Mouse (Mus musculus): ENCODE results near the gene Slc9a6.
A peak's percentile ranks its signal among the peaks of the same experiment; 100 is the strongest.

Slc9a6 gene

DNA sequence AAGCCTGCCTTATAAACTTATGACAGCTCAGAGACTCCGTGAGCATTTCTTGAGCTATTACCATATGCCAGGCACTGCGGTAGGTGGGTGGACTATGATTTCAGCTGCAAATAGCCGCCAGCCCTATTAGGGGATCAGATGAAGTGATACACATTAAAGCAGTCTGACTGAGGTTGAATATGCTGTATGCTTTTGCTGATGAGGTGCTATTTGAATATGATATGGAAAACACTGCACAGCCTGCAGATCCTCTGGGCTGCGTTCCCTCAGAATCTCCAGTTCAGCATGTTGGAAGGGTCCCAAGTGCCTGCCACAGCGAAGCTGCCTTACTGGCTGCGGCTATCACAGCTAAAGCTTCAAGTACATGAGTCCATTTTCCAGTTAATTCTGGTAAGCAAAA is 57.7 kb downstream of the Slc9a6 start:
- DNase-seq = peak; percentile 31

DNA sequence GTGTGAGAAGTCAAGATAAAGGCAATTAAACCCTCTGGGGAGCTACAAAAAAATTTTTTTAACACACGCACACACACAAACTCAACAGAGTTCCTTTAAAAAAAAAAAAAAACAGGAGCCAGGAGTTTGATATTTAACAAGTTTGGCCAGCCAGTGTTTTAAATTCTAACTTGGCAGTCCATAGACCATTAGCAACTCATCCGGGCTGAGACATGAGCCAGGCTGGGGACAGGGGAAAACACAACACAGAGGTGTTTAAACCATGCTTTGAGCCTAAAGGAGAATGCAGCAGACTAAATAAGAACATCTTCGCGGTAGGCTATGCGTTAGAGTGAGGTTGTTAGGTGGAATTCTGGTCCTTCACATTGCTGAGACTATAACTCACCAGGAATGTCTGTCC is 58.5 kb downstream of the Slc9a6 start:
- no peak for DNase-seq

DNA sequence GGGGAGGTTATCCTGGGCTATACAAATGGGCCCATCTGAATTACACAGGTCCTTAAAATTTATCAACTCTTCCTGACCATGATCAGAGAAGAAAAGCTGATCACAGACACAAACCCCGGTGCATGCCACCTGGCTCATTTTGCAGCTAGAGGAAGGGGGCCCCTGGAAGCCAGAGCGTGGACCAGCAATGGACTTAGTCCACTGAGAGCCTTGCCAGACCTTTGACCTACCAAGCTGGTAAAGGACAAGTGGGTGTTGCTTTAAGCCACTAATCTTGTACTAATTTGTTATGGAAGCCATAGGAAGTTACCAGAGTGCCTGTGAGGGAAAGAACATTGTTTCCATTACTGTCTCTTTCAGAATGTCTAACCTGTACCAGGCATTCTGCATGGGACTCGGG is 58.9 kb downstream of the Slc9a6 start:
- no peak for DNase-seq

DNA sequence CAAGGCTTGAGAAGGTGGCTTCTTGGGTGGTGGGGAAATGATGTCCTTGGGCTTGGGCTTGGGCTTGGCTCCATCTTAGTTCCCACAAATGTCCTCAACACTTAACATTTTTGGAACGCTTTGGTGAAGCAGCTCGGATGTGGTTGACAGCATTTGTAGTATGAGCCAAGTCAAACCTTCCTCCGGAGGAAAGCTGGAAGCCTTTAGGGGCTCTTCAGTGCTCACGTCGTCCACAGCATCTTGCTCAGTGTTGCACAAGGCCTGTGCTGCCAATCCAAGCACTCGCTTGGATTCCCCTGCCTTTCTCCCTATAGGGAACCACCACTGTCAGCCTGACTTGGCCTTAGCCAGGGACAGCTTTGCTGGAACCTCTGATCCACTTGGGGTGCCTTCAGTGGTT is 66.0 kb downstream of the Slc9a6 start:
- no peak for DNase-seq

DNA sequence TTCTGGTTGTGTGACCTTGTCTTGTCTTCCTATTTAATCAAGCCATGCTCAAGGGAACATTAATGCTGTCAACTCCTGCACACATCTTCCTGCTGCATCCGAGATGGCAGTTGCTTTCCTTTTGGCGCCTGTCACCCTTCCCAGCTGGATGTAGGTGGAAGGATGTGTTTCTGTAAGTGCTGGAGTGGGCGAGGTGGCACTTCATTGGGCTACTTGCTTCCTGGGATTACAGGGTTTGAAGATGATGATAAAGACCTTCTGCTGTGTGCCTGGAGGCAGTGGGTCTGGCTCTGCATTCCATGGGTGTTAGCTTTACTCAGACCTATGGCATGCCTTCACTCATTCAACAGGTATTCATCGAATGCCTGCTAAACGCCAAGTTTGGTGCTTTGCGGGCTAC is 68.2 kb downstream of the Slc9a6 start:
- no peak for DNase-seq

DNA sequence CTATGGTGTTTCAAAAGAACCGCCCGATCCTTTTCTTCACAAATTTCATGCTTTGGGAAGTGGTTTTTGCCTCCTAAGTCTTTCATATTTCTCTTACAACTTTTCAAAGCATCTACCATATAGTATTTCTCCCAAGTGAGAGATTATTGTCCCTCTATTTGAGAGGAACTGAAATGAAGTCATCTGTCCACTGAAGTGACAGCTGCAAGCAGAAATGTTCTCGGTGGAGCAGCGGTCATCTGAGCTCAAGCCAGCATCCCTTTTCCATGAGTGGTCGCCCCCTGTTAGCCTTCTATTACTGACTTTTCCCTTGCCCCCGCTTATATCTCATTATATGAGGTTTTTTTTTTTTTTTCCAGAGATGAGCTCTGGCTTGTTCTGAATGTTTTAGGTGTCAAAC is 69.5 kb downstream of the Slc9a6 start:
- DNase-seq = no peak

DNA sequence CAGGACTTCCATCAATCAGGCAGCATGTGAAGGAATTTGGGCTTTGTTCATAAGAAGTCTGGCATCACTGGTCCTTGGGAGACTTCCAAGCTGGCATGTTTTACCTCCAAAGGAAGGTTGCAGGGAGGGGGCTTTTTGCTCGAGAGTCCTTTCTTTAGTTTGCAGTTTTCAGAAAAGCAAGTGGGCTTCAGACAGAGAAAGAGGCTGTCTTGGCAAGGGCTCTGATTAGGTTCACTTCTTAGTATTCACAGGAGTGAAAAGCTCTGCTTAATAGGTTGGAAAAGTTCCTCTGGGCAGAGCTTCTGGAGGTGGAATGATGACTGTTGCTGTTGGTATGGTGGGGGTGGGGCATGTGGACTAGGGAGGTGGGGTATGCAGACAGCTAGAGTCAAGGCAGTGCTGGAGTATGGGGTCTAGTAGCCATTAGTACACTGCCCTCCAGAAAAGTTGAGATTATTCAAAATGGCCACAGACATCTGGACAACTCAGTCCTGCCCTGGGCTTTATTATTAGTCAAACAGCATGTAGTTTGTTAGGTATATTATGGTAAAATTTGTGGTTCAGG is 72.7 kb downstream of the Slc9a6 start:
- no peak for DNase-seq

DNA sequence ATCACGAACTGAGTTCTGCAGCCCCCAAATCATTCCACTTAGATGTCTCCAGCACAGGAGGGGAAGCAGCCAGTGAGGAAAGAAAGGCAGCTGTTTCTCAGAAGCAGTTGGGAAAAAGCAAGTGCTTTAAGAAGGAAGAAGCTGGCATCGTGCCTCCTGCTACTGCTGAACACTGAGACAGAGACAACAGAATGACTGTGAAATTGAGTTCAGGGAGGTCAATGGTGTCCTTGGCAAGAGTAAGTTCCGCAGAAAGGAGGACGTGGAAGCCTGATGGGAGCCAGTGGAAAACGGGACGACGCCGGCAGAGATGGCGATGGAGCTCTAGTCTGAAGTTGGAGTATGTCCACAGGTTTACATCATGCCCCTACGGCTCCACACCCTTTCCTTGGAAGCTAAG is 74.0 kb downstream of the Slc9a6 start:
- no peak for DNase-seq

DNA sequence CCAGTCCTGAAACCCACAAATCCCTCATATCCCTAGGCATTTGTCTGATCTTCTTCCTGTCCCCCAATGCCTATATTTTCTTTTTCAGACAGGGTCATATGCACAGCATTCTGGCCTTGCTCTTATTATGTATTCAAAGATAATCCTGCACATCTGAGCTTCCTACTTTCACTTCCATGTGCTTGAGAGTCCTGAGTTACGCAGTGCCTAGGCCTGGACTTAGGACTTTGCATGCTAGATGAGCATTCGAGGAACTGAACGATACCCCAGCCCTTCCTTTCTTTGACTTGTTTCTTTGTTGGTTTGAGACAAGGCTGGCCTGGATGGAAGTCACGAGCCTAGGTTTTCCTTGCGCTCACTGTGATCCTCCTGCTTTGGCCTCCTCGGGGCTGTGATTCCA is 83.0 kb downstream of the Slc9a6 start:
- DNase-seq = no peak

DNA sequence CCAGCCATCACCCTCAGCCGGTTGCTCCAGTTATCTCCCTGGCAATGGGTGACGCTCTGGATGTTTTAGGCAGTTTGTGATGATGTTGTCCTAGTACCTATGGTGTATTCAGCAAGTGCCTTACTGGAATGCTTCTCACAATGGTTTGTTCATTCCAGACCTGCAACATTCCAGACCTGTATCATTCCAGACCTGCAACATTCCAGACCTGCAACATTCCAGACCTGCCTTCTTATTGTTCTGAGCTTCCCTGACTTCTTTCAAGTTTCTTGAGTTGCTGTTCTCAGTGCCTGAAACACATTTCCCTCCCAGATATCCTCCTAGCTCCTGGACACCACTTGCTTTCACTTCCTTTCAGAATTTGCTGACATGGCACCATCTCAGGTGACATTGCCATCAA is 85.0 kb downstream of the Slc9a6 start:
- no peak for DNase-seq

DNA sequence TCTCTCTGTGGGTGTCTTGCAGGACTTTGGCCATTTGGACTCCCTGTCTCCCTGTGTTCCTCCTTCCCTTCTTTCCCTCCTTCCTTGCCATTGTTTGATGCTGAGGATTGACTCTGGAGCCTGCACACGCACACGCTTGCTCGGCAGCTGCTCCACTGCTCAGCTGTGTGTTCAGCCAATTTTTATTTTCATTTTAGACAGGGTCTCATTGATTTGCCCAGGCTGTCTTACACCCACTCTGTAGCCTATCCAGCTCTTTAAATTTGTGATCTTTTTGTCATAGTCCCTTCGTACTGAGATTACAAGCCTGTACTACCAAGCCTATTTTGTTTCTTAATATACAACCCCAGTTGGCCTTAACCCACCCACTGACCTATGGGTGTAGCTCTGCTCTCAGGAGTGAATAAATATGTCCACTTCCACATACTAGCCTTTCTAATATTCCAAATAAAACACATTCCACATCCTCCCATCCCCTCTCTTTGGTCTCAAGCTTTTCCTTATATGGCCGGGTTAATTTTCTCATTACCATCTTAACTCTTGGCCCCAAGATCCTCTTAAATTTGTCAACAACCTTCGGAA is 87.7 kb downstream of the Slc9a6 start:
- DNase-seq = no peak

DNA sequence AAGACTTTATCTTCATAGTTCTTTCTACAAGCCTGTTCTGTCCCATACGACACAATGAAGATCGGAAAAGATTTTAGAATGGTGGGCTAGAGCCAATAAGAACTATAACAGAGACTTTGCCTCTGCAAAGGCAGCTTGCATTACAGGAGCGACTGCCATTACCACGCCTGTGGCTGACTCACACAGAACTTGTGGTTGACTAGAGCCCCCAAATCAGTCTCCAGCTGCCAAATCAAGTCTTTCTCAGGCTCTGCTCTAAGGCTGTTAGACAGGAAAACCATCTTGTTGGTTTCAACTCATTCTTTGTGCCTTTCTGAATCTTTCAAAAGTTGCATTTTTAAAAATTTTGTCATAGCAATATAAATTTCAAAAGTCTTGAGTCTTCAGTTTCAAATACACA is 88.3 kb downstream of the Slc9a6 start:
- DNase-seq = no peak

DNA sequence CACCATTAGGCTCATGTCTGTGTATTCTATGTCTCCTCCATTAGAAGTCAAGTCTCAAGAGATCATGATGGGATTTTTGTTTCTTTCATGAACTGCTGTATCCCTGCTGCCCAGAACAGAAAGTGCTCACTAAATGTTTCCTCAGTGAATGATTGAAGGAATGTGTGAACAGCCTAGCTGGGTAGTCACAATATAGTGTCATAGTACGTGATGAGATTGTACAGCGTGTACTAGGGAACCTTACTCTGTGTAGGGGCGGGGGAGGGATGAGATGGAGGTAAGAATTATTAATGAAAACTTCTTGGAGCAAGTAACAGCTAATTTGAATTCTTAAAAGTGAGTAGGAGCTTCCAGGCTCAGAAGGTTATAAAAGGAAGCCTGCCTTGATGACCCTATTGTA is 91.7 kb downstream of the Slc9a6 start:
- no peak for DNase-seq

DNA sequence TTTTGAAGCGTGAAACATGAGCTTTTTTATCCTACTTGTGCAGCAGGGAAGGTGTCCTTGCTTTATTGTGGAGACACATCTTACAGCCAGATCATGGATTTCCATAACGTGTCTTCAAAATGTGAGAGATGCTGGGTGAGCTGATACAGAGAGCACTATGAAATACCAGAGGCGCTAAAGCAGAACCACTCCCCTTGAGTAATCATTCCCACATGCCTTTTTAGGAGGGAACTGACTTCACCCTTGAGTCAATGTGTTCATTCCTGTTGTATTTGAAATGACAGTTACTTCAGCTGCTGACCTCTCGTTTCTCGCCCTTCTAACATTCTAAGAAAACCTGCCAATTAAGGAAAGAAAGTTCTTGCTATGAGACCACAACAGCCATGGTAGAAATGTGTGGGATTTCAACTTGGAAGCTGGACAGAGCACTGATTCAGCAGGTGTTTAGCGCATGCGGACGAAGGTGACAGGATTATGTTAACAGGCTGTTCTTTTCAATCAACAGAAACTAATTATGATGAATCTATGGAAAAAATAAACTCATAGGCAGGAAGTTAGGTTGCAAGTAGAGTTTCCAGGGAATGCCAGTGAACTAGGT is 94.5 kb downstream of the Slc9a6 start:
- DNase-seq = no peak

DNA sequence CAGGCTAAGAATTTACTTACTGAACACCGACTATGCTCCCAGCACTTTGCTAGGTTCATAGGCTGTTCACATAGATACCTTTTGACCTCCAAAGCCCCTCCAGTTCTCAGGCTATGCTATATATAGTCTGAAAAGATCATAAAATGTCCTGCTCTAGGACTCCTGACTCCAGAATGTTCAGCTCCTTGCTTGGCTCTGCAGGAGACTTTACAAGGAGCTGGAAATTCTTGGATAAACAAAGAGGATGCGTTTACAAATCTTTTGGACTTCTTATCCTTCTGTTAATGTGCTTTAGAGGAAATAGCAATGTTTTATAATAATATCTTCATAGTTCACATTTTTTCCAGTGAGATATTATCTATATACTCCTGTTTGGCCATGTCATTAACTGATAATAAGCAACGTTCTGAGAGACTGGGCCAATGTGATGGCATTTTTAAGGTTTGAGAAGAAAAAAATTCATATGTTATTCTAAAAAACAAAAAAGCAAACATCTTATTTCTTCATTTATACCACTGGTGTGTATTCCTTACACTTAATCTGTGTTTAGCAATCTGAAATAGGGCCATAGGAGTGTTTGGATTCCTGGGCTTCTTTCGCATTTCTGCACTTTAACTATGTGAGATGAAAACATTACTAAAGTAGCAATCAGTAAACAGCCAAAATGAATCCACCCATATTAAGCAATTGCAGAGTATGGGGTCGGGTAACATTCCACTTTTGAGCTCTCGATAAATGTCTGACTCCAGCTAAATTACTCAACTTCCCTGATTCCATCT is 99.2 kb downstream of the Slc9a6 start:
- no peak for DNase-seq

DNA sequence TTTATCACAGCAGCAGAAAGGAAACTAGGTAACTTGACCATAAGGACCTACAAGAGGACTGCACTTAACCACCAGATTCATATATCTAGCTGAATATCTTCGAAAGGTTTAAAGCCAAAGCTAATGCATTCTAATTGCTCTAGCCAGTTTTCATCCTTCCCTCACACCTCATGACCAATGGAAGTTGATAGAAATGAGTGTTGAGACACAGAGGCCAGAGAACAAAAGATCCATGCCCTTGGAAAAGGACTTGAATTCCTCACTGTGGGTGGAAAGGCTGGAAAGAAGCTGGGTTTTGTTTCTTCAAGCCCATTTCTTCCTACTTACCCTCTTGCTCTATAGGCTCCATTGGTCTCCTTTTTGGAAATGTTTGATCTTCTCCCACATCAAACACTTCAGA is 101.0 kb downstream of the Slc9a6 start:
- DNase-seq = no peak

DNA sequence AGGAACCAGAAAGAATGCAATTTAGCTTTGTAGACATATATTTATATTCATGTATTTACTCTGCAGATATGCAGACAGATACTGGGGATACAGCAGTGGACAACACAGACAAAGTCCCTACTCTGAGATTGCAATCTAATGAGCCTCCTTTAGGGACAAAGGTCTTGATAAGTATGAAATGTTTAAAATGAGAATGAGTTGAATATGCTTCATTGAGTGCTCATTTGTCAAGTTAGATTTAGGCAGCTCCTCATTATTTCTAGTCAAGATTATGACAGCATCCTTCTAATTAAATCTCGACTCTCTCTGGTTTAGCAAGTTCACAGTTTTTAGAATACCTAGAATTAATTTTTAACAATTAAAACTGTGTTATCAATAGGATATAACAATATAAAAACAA is 103.1 kb downstream of the Slc9a6 start:
- DNase-seq = no peak
